Mouse (Mus musculus) fibroblast of lung, adult 2 months (primary cell): ENCODE measurements at regions not wholly inside any gene's neighbourhood (a gene's known extent, or its start where the extent isn't known, plus 50 kb on each side); places are given as distances from the start of the nearest gene placed in this dataset.

Source experiments
- DNase-seq: peaks from one replicate; pipeline ENCODE4 v3.0.0-alpha.2; 2011; ENCODE audit warnings: low read depth

GRCm38 (mm10) chr2:138640654-138641053 is 384.3 kb downstream of the Btbd3 start:
- DNase-seq = no peak

- no peak for DNase-seq
Measured at GRCm38 (mm10) chr2:138641335-138641734, 385.0 kb downstream of the Btbd3 start.

GRCm38 (mm10) chr2:138648616-138649015 is 392.3 kb downstream of the Btbd3 start:
- no peak for DNase-seq

- DNase-seq = no peak
Measured at GRCm38 (mm10) chr2:138659376-138659775, 403.0 kb downstream of the Btbd3 start.

- DNase-seq = no peak
Measured at GRCm38 (mm10) chr2:138670307-138670706, 413.9 kb downstream of the Btbd3 start.

GRCm38 (mm10) chr2:138674801-138675200 is 418.4 kb downstream of the Btbd3 start:
- DNase-seq = peak; percentile 2

GRCm38 (mm10) chr2:138675229-138676065 is 419.1 kb downstream of the Btbd3 start:
- DNase-seq = peak; percentile 86

GRCm38 (mm10) chr2:138688140-138688871 is 431.9 kb downstream of the Btbd3 start:
- no peak for DNase-seq

- no peak for DNase-seq
Measured at GRCm38 (mm10) chr2:138689497-138689896, 433.1 kb downstream of the Btbd3 start.

GRCm38 (mm10) chr2:138702783-138703182 is 446.4 kb downstream of the Btbd3 start:
- DNase-seq = no peak

- DNase-seq = no peak
Measured at GRCm38 (mm10) chr2:138703943-138704541, 447.7 kb downstream of the Btbd3 start.

- no peak for DNase-seq
Measured at GRCm38 (mm10) chr2:138708763-138709162, 452.4 kb downstream of the Btbd3 start.

- DNase-seq = no peak
Measured at GRCm38 (mm10) chr2:138733846-138734245, 477.5 kb downstream of the Btbd3 start.

- no peak for DNase-seq
Measured at GRCm38 (mm10) chr2:138744806-138745205, 488.4 kb downstream of the Btbd3 start.

- no peak for DNase-seq
Measured at GRCm38 (mm10) chr2:138760439-138760963, 504.1 kb downstream of the Btbd3 start.

GRCm38 (mm10) chr2:138761400-138761799 is 505.0 kb downstream of the Btbd3 start:
- DNase-seq = peak; percentile 69

- DNase-seq = no peak
Measured at GRCm38 (mm10) chr2:138766275-138766842, 510.0 kb downstream of the Btbd3 start.

- DNase-seq = no peak
Measured at GRCm38 (mm10) chr2:138783781-138784180, 527.4 kb downstream of the Btbd3 start.

GRCm38 (mm10) chr2:138792711-138793450 is 536.5 kb downstream of the Btbd3 start:
- no peak for DNase-seq

GRCm38 (mm10) chr2:138806196-138806595 is 549.8 kb downstream of the Btbd3 start:
- no peak for DNase-seq

- no peak for DNase-seq
Measured at GRCm38 (mm10) chr2:138809767-138810166, 553.4 kb downstream of the Btbd3 start.
